Mouse (Mus musculus) stomach, postnatal 0 days (tissue): ENCODE data around the gene Mrm3. TPM values are rescaled to one million over a fixed set of nuclear protein-coding genes. Genes with fewer than 3 reads are reported as not detected.

ENCODE experiments used
- ATAC-seq: fragments of 200-750 bp; cut with Nextera tagmentation; 2 replicates; pipeline ENCODE4 v1.8.0; 2017; ENCODE audit not compliant: low FRiP score, low TSS enrichment
- DNase-seq: peaks from one replicate; pipeline ENCODE4 v3.0.0-alpha.2; 2016; ENCODE audit warnings: low spot score
- H3K27ac ChIP-seq: fragments of 300-500 bp; sonication (generic); replicated peaks from 2 replicates; pipeline ENCODE4 v1.5.1; 2014; ENCODE audit warnings: mild to moderate bottlenecking, control low read depth
- H3K27me3 ChIP-seq: fragments of 300-500 bp; sonication (generic); 2 replicates; pipeline ENCODE4 v1.6.1; 2014; ENCODE audit warnings: low read length; ENCODE audit not compliant: control insufficient read depth, insufficient read depth
- H3K36me3 ChIP-seq: fragments of 300-500 bp; sonication (generic); 2 replicates; pipeline ENCODE4 v1.6.1; 2014; ENCODE audit warnings: low read length, mixed read lengths; ENCODE audit not compliant: control insufficient read depth, insufficient read depth
- H3K4me1 ChIP-seq: fragments of 300-500 bp; sonication (generic); replicated peaks from 2 replicates; pipeline ENCODE4 v1.6.1; 2014; ENCODE audit warnings: antibody characterized with exemption; ENCODE audit not compliant: control insufficient read depth, insufficient read depth
- H3K4me2 ChIP-seq: fragments of 300-500 bp; sonication (generic); replicated peaks from 2 replicates; pipeline ENCODE4 v1.6.1; 2014; ENCODE audit warnings: low read depth, mild to moderate bottlenecking, control low read depth, moderate library complexity
- H3K4me3 ChIP-seq: fragments of 300-500 bp; sonication (generic); 2 replicates; pipeline ENCODE4 v1.5.1; 2014; ENCODE audit warnings: low read depth, low read length, control low read depth
- H3K9ac ChIP-seq: fragments of 300-500 bp; sonication (generic); 2 replicates; pipeline ENCODE4 v1.6.1; 2014; ENCODE audit warnings: mild to moderate bottlenecking, low read length, control low read depth, mixed read lengths
- H3K9me3 ChIP-seq: fragments of 300-500 bp; sonication (generic); 2 replicates; pipeline ENCODE4 v1.6.1; 2016; ENCODE audit warnings: low read length; ENCODE audit not compliant: control insufficient read depth
- CTCF ChIP-seq: IDR thresholded peaks from 2 replicates; pipeline ENCODE4 v1.5.1; 2016; ENCODE audit warnings: antibody characterized with exemption, low read depth, mild to moderate bottlenecking, moderate library complexity
- EP300 ChIP-seq: optimal IDR thresholded peaks from 2 replicates; pipeline ENCODE3; 2016; ENCODE audit warnings: antibody characterized with exemption
- WGBS: fragments of 180-500 bp; shearing (Covaris S2); extraction: QIAGEN DNeasy Blood & Tissue Kit; methylation state at CpG from one replicate; pipeline ENCODE4 v1.1.7; 2014; 5-methylcytosine and 5-hydroxymethylcytosine counted together
- polyA plus RNA-seq: library from polyadenylated mRNA; unstranded; fragments of >200 nt; fragmentation: Nextera tagmentation; extraction: Ambion mirVana; gene quantifications from 2 replicates; pipeline ENCODE4 v1.2.1, GENCODE M21; 2015

Gene Mrm3
- polyA plus RNA-seq, 1 experiment from 2014 or later, result 14.7 TPM

GRCm38 (mm10) chr11:76243811-76244546 lies 464 bp downstream of the Mrm3 start:
- peak; percentile 58; the same call in 1 of the 2 replicates for ATAC-seq
- H3K4me3 ChIP-seq, result peak overlapping the region; percentile 87
- TF ChIP-seq CTCF (no peak), EP300 (no peak)
- peak overlapping the region; percentile 83 for H3K9ac ChIP-seq
- H3K27me3 ChIP-seq, result no peaks in the 10 kb centered on the region
- no peaks in the 10 kb centered on the region for H3K9me3 ChIP-seq
- WGBS, result 2% methylated on average over 33 of the region's 34 CpGs
- H3K4me2 ChIP-seq, result peak overlapping the region; percentile 85
- H3K4me1 ChIP-seq, result no peaks in the 10 kb centered on the region
- H3K36me3 ChIP-seq, result peaks cover 6% of the 10 kb centered on the region; the same call in 1 of the 2 replicates
- DNase-seq, result no peak
- no peak overlapping the region; the same call in 1 of the 2 replicates for H3K27ac ChIP-seq

GRCm38 (mm10) chr11:76246439-76246838 lies 2.9 kb downstream of the Mrm3 start:
- no peak overlapping the region for H3K9ac ChIP-seq
- DNase-seq (no peak), ATAC-seq (no peak)
- peaks cover 4% of the 10 kb centered on the region; the same call in 1 of the 2 replicates for H3K36me3 ChIP-seq
- no peak overlapping the region for H3K4me2 ChIP-seq
- no peaks in the 10 kb centered on the region for H3K27me3 ChIP-seq
- H3K4me1 ChIP-seq, result no peaks in the 10 kb centered on the region
- H3K4me3 ChIP-seq, result no peak overlapping the region
- TF ChIP-seq EP300, result no peak
- TF ChIP-seq CTCF, result no peak
- no peaks in the 10 kb centered on the region for H3K9me3 ChIP-seq
- no peak overlapping the region for H3K27ac ChIP-seq

- Histone ChIP-seq H3K9ac (no peak overlapping the region), H3K4me1 (no peaks in the 10 kb centered on the region), H3K9me3 (no peaks in the 10 kb centered on the region), H3K27ac (no peak overlapping the region), H3K4me3 (no peak overlapping the region), H3K36me3 (peaks cover 4% of the 10 kb centered on the region; the same call in 1 of the 2 replicates), H3K4me2 (no peak overlapping the region), H3K27me3 (no peaks in the 10 kb centered on the region)
- no peak for ATAC-seq
- 62% methylated on average over 2 of the region's 2 CpGs for WGBS
- DNase-seq, result no peak
- TF ChIP-seq EP300 (no peak), CTCF (peak; percentile 43)
These were observed 3.7 kb downstream of the Mrm3 start for GRCm38 (mm10) chr11:76247239-76247638.

- no peak for TF ChIP-seq CTCF
- no peak for TF ChIP-seq EP300
- no peaks in the 10 kb centered on the region for H3K9me3 ChIP-seq
- ATAC-seq, result no peak
- no peak overlapping the region for H3K9ac ChIP-seq
- peaks cover 4% of the 10 kb centered on the region; the same call in 1 of the 2 replicates for H3K36me3 ChIP-seq
- H3K4me2 ChIP-seq, result no peak overlapping the region
- H3K4me3 ChIP-seq, result no peak overlapping the region
- no peak for DNase-seq
- no peaks in the 10 kb centered on the region for H3K4me1 ChIP-seq
- H3K27ac ChIP-seq, result peak overlapping the region; percentile 53; the same call in 1 of the 2 replicates
- no peaks in the 10 kb centered on the region for H3K27me3 ChIP-seq
- WGBS, result 48% methylated on average over 3 of the region's 3 CpGs
These were observed 8.5 kb downstream of the Mrm3 start for GRCm38 (mm10) chr11:76252036-76252435.

- Histone ChIP-seq H3K9me3 (no peaks in the 10 kb centered on the region), H3K36me3 (peaks cover 6% of the 10 kb centered on the region; the same call in 1 of the 2 replicates), H3K4me3 (no peak overlapping the region), H3K4me1 (no peaks in the 10 kb centered on the region), H3K4me2 (no peak overlapping the region), H3K27me3 (no peaks in the 10 kb centered on the region), H3K9ac (no peak overlapping the region), H3K27ac (no peak overlapping the region; the same call in 1 of the 2 replicates)
- DNase-seq (peak; percentile 88), ATAC-seq (peak; percentile 82)
- TF ChIP-seq CTCF (peak; percentile 96), EP300 (no peak)
- 38% methylated on average over 5 of the region's 5 CpGs for WGBS
These were observed 9.8 kb downstream of the Mrm3 start for GRCm38 (mm10) chr11:76253145-76253917.

- no peak overlapping the region for H3K9ac ChIP-seq
- H3K27ac ChIP-seq, result peak overlapping the region; percentile 35; the same call in 1 of the 2 replicates
- no peaks in the 10 kb centered on the region for H3K27me3 ChIP-seq
- H3K4me1 ChIP-seq, result no peaks in the 10 kb centered on the region
- ATAC-seq (no peak), DNase-seq (no peak)
- H3K9me3 ChIP-seq, result no peaks in the 10 kb centered on the region
- no peak overlapping the region for H3K4me2 ChIP-seq
- WGBS, result 66% methylated on average over 4 of the region's 4 CpGs
- peaks cover 9% of the 10 kb centered on the region for H3K36me3 ChIP-seq
- H3K4me3 ChIP-seq, result no peak overlapping the region
- TF ChIP-seq CTCF (no peak), EP300 (no peak)
These were observed 10.4 kb downstream of the Mrm3 start for GRCm38 (mm10) chr11:76253918-76254264.
